Mouse (Mus musculus) ES-E14 (cell line): ENCODE measurements around the gene Tmem87b. TPM values are rescaled to one million over a fixed set of nuclear protein-coding genes. Genes with fewer than 3 reads are reported as not detected.

Source experiments
- DNase-seq: peaks from one replicate; pipeline ENCODE4 v3.0.0-alpha.2; 2013; ENCODE audit warnings: low read depth, low spot score
- H3K27ac ChIP-seq: 2 replicates; pipeline ENCODE4 v1.5.1; 2012; ENCODE audit warnings: low read depth, mild to moderate bottlenecking, low read length, moderate library complexity, mixed read lengths; ENCODE audit not compliant: poor library complexity, insufficient read depth, severe bottlenecking
- H3K36me3 ChIP-seq: 2 replicates; pipeline ENCODE4 v1.6.1; 2012; ENCODE audit warnings: mild to moderate bottlenecking, low read length, moderate library complexity, mixed read lengths; ENCODE audit not compliant: control insufficient read depth, poor library complexity, insufficient read depth, severe bottlenecking
- H3K4me1 ChIP-seq, 2 experiments: fragments of 150-350 bp in 1 of 2; sonication (generic) in 1 of 2; 2 replicates each; pipeline ENCODE4 v1.6.1; 2012; ENCODE audit warnings: low read length in 2 of 2, mild to moderate bottlenecking in 1 of 2, mixed read lengths in 1 of 2; ENCODE audit not compliant: control insufficient read depth in 2 of 2, insufficient read depth in 2 of 2, poor library complexity in 1 of 2
- H3K4me3 ChIP-seq, 2 experiments: fragments of 150-350 bp in 1 of 2; sonication (generic) in 1 of 2; 2 replicates each; pipeline ENCODE4 v1.5.1; 2012; ENCODE audit warnings: low read length in 2 of 2, low read depth in 1 of 2, mild to moderate bottlenecking in 1 of 2, mixed read lengths in 1 of 2; ENCODE audit not compliant: insufficient read depth in 1 of 2, poor library complexity in 1 of 2, severe bottlenecking in 1 of 2
- H3K9ac ChIP-seq: 2 replicates; pipeline ENCODE4 v1.6.1; 2012; ENCODE audit warnings: low read depth, mild to moderate bottlenecking, low read length, mixed read lengths; ENCODE audit not compliant: poor library complexity, insufficient read depth, severe bottlenecking
- H3K9me3 ChIP-seq: fragments of 150-350 bp; sonication (generic); 2 replicates; pipeline ENCODE4 v1.6.1; 2012; ENCODE audit warnings: low read depth, mild to moderate bottlenecking, low read length; ENCODE audit not compliant: control insufficient read depth, insufficient read depth
- CHD2 ChIP-seq: IDR thresholded peaks from 2 replicates; pipeline ENCODE4 v1.6.1; 2014; ENCODE audit warnings: mild to moderate bottlenecking, low read depth, low read length, inconsistent platforms
- HCFC1 ChIP-seq: IDR thresholded peaks from 2 replicates; pipeline ENCODE4 v1.6.1; 2012; ENCODE audit warnings: low read length, inconsistent platforms, borderline replicate concordance; ENCODE audit not compliant: insufficient read depth
- MAFK ChIP-seq: IDR thresholded peaks from 2 replicates; pipeline ENCODE4 v1.6.1; 2014; ENCODE audit warnings: mild to moderate bottlenecking, low read depth, low read length, inconsistent platforms; ENCODE audit not compliant: insufficient read depth
- ZC3H11A ChIP-seq: IDR thresholded peaks from 2 replicates; pipeline ENCODE4 v1.6.1; 2012; ENCODE audit warnings: low read depth, mild to moderate bottlenecking, inconsistent platforms, low read length, borderline replicate concordance
- ZNF384 ChIP-seq: IDR thresholded peaks from 2 replicates; pipeline ENCODE4 v1.6.1; 2012; ENCODE audit warnings: low read depth, low read length, inconsistent platforms
- in situ Hi-C, 2 experiments: fragments of 600-800 bp; cut with MboI; formaldehyde crosslinking; loops; one replicate each; pipeline ENCODE4 v1.15.1; 2025; ENCODE audit warnings: low sequenced_read_pairs in 2 of 2, inconsistent platforms in 1 of 2; ENCODE audit not compliant: unreplicated experiment in 2 of 2
- total RNA-seq: library from RNA; depleted of rRNA; stranded (reverse); fragments of 300-350 nt; gene quantifications from 2 replicates; pipeline ENCODE4 v1.2.3, GENCODE M21; 2012

The Tmem87b gene
- total RNA-seq, 1 experiment: 19.4 TPM

GRCm38 (mm10) chr2:128771750-128772338, 46.1 kb upstream of the Tmem87b start:
- Histone ChIP-seq H3K4me3 (no peak overlapping the region), H3K27ac (no peak overlapping the region), H3K4me1 (no peaks in the 10 kb centered on the region), H3K9ac (no peak overlapping the region), H3K36me3 (no peaks in the 10 kb centered on the region), H3K9me3 (no peaks in the 10 kb centered on the region)
- TF ChIP-seq ZC3H11A (no peak), CHD2 (no peak), MAFK (no peak), ZNF384 (no peak), HCFC1 (no peak)
- in situ Hi-C loops: no loop called here
- no peak for DNase-seq

- Histone ChIP-seq H3K4me3 (no peak overlapping the region), H3K9ac (no peak overlapping the region), H3K9me3 (no peaks in the 10 kb centered on the region), H3K36me3 (no peaks in the 10 kb centered on the region), H3K27ac (no peak overlapping the region), H3K4me1 (no peaks in the 10 kb centered on the region)
- in situ Hi-C loops: no loop called here
- TF ChIP-seq HCFC1 (no peak), CHD2 (no peak), MAFK (no peak), ZC3H11A (no peak), ZNF384 (no peak)
- no peak for DNase-seq
These were observed 35.7 kb upstream of the Tmem87b start for GRCm38 (mm10) chr2:128782231-128782630.

GRCm38 (mm10) chr2:128783660-128784345, 34.1 kb upstream of the Tmem87b start:
- H3K9ac ChIP-seq: no peak overlapping the region
- in situ Hi-C loops: no loop called here
- no peak overlapping the region for H3K27ac ChIP-seq
- no peak for TF ChIP-seq CHD2
- TF ChIP-seq ZC3H11A: no peak
- TF ChIP-seq HCFC1: no peak
- TF ChIP-seq ZNF384: no peak
- no peak for TF ChIP-seq MAFK
- H3K4me1 ChIP-seq: no peaks in the 10 kb centered on the region
- DNase-seq: no peak
- H3K36me3 ChIP-seq: no peaks in the 10 kb centered on the region
- H3K4me3 ChIP-seq: no peak overlapping the region
- no peaks in the 10 kb centered on the region for H3K9me3 ChIP-seq

GRCm38 (mm10) chr2:128784814-128785213, 33.1 kb upstream of the Tmem87b start:
- in situ Hi-C loops: no loop called here
- H3K27ac ChIP-seq: no peak overlapping the region
- no peak overlapping the region for H3K9ac ChIP-seq
- no peaks in the 10 kb centered on the region for H3K4me1 ChIP-seq
- no peak overlapping the region for H3K4me3 ChIP-seq
- no peak for TF ChIP-seq MAFK
- DNase-seq: no peak
- H3K9me3 ChIP-seq: no peaks in the 10 kb centered on the region
- H3K36me3 ChIP-seq: no peaks in the 10 kb centered on the region
